Mouse (Mus musculus) kidney, postnatal 10 days (tissue): ENCODE measurements around the gene Sytl3.

Experiments
- DNase-seq: peaks from one replicate; pipeline ENCODE4 v3.0.0; 2021; ENCODE audit warnings: mixed read lengths

Gene Sytl3

GRCm38 (mm10) chr17:6738836-6739235, 79.9 kb downstream of the Sytl3 start:
- DNase-seq, result no peak

DNA sequence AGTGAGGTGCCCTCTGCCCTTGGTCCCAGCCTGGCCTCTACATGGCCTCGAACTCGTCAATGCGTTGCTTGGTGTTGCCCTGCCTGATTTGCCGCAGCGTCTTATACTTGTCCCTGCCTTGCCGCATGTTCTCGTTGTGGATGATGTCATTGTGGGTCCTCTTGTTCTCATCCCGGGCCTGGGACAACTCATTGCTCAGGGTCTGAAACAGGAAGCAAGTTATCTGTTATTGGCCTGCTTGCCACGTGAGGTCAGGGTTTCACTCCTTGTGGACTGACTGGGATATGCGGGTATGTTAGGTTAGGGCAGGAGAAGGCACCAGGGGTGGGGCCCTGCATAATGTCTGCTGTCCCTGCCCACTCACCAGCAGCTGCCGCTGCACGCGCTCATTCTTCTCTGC, 80.4 kb downstream of the Sytl3 start:
- DNase-seq, result peak; percentile 6

- no peak for DNase-seq
Measured at GRCm38 (mm10) chr17:6739756-6740155, 80.9 kb downstream of the Sytl3 start.

- peak; percentile 6 for DNase-seq
Measured at GRCm38 (mm10) chr17:6740331-6741170, 81.7 kb downstream of the Sytl3 start.

DNA sequence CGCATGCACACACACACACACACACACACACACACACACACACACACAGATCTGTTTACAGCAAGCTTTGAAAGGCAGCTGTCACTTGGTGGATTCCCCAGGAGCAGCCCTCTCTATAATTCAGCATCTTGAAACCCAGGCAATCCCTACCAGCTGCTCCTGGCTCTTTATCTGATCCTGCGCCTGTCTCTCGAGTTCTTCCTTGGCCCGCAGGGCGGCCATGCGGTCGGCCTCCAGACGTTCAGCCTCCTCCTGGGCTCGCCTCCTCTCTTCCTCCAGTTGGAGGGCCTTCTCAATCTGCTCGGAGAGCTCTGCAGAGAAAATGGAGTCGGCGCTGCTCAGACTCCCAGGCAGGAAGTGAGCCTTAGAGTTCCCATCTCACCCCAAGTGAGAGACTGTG, 82.4 kb downstream of the Sytl3 start:
- peak; percentile 5 for DNase-seq

DNA sequence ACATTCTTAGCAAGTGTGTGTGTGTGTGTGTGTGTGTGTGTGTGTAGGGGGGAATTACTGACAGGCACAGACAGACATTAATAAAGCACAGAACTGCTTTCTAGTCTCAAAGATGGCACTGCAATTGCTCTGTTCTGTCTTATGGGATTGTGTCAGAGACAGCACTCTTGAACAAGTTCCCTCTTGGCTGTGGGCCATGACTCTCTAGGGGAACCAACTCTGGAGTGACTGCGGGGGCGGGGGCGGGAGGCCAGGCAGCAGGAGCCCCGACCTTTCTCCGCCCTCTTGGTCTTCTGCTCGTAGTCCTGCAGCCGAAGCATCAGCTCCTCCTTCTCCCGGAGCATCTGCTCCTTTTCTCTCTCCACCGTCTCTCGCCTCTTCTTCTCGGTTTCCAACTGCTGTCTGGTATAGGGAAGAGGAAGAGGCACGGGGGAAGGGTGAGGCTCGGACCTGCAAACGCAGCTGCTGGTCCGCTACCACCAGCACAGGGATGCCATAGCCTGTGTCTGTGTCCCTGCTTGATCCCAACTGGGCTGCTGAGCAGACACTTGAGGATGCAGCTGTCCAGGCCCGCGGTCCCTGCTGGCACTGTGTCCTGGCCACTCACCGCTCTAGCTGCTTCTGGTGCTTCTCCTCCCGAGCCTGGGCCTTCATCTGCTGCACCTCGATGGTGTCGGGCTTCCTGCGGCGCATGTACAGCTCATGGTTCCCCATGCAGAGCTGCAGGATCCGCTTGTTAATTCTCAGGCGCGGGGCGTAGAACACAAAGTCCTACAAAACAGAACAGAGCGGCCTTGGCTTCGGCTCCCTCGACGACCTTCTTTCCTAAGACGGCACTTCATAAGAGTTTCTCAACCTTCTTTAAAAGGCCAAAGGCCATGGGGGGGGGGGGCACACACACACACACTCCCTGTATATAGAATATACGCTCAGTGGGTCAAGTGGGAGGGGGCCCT, 83.5 kb downstream of the Sytl3 start:
- DNase-seq, result peak; percentile 83

DNA sequence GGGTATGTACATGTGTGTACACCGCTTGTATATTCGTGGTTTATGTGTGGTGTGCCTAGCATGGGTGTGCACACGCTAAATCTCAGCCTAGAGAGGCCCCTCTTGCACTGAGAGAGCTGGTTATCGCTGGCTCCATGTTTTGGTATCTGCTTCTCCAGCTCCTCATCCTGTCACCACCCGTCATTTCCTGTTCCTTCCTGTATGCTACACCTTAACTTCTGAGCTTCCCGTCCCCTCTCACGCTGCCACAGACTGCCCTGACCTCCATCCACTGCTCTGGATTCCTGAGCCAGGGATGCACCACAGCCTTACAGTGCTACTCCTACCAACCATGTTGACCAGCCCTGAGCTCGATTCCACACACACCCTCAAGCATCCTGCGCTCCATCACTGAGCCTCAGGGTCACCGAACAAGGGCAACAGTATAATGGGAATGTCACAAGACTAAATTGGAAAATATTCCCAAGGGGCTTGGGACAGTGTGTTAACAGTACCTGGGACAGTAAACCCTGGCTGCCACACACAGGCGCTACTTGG, 84.2 kb downstream of the Sytl3 start:
- peak; percentile 8 for DNase-seq

- DNase-seq, result peak; percentile 13
Measured at GRCm38 (mm10) chr17:6743787-6744239, 84.9 kb downstream of the Sytl3 start.

GRCm38 (mm10) chr17:6744366-6744765, 85.5 kb downstream of the Sytl3 start:
- DNase-seq, result peak; percentile 25

DNA sequence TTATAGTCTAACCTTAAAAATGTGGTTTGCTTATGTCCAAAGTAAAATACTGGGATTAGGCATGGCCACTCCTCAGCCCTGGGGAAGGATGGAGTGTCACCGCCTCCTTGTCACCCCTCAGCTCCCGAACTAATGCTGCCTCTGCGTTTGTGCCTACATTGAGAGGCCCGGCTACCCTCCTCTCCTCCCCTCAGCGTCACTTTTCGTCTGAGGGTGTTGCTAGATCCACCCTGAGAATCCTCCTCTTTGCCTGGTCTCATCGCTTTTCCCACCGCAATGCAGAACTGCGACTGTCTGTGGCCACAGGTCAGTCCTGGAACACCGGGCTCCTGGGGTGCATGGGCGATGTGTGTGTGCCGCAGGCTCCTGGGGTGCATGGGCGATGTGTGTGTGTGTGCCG, 86.0 kb downstream of the Sytl3 start:
- peak; percentile 7 for DNase-seq

- no peak for DNase-seq
Measured at GRCm38 (mm10) chr17:6745503-6745902, 86.6 kb downstream of the Sytl3 start.

GRCm38 (mm10) chr17:6745975-6746374, 87.1 kb downstream of the Sytl3 start:
- peak; percentile 66 for DNase-seq

DNA sequence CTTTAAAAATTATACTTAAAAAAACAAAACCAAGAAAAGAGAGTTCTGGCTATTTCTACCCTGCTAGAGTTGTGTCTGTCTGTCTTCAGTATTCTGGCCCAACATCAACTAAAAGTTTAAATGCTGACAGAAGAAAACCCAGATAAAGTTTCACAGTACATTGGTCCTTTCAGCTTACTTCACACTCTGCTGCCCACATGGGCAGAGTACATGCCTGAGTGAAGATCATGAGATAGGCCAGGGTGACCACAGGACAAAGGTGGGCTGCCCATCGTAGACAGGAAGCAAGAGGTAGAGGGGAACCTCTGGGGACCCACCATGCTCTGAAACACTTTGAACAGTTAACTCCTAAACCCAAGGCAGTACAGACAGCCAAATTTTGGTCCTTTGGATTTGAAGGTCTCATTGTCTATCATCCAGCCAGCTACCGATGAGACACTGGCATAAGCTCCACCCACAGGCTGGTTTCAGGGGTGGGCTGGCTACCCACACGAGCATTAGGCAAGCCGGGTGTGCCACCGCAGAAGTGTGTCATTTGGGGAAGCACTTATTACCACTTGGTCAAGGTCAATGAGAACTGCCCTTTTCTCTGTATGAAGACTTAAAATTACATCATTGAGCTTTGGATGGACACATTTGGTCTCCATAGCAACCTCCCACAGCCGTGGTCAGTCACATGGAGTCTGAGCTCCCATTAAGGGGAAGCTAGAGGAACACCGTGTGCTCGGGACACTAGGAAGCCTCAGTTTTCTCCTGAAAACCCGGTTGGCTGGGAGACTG, 87.7 kb downstream of the Sytl3 start:
- no peak for DNase-seq

DNA sequence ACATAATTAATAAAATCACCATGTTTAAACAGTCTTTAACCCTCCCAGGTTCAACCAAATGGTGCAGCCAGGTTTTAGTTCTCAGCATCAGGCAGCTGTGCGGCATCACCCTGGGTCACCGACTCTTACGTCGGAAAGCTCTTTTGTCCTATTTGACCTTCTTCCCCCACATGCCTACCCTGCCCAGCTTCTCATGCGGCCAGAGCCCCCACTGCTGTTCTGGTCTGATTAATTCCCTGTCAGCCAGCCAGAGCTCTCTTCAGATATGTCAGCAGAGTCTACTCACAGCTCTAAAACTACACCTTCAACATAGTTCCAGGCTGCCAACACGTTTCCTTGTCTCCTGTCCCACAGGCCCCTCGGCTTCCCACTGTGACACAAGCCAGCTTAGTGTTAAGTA, 88.6 kb downstream of the Sytl3 start:
- DNase-seq, result no peak

DNA sequence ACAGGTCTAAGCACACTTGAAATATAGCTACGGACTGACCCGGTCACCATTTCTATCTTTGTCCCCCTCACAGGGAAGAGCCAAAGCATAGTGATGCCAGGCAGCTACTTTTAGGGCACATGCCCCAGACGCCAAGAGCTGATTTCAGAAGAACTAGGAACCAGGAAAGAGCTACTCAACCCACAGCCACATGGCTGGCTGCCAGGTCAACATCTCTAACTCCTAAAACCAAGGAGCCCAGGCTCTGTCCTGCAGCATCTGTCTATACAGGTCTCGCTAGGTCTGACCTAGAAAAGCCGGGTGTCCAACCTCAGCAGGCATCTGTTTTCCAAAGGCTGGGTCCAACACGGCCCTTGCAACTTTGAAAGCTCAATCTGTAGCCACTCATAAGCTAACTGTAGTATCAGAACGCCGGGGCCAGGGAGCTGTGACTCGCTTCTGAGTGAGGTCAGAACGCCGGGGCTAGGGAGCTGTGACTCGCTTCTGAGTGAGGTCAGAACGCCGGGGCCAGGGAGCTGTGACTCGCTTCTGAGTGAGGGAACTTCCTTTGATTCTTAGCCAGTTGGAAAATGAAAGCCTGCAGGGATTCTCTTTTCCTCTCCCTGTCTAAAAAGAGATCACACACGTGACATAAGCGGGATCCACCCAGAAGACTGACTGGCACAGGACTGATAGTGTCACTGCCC, 90.0 kb downstream of the Sytl3 start:
- peak; percentile 61 for DNase-seq

GRCm38 (mm10) chr17:6751221-6751859, 92.4 kb downstream of the Sytl3 start:
- peak; percentile 71 for DNase-seq

- no peak for DNase-seq
Measured at GRCm38 (mm10) chr17:6752375-6752774, 93.5 kb downstream of the Sytl3 start.

GRCm38 (mm10) chr17:6755176-6755575, 96.3 kb downstream of the Sytl3 start:
- DNase-seq, result no peak

DNA sequence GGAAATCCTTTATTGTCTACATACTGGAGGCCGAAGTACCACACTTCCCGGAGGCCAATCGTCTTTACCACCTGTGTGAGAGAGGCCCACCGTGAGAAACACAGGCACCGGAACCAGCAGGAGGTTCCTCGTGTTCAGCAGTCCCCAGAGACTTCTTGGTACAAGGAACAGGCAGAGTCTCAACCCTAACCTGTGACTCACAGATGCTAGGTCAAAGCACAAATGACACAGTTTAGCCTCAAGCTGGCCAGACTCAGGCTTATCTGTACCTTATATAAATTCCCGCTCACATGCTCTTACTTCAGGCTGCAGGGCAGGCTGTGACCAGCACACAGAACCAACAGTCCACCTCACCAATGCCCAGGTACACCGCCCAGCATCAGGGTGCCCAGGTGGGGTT, 97.0 kb downstream of the Sytl3 start:
- no peak for DNase-seq

DNA sequence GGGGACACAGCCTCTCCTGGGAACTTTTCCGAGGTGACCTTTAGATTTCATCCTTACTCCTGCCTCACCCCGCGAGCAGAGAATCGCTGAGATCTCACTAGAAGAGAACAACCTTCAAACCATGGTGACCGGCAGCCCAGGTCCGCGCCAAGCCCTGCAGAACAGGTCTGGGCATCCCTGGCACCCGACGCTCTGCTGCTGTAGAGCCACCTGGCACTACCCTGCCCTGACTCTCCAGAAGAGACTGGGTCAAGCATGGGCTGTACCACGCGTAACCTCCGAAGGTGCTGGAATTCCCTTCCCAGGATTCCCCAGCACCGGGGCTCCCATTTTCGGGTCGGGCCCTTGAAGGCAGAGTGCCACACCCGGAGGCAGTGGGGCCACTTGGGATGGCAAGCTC, 99.0 kb downstream of the Sytl3 start:
- no peak for DNase-seq

- DNase-seq, result no peak
Measured at GRCm38 (mm10) chr17:6758845-6759244, 100.0 kb downstream of the Sytl3 start.
